Mouse (Mus musculus) heart, adult 2 months (tissue): Measurements from ENCODE around the gene Fundc1. TPM values are rescaled to one million over a fixed set of nuclear protein-coding genes. Genes with fewer than 3 reads are reported as not detected.

Experiments
- DNase-seq, 2 experiments: peaks; one replicate each; pipeline ENCODE4 v3.0.0; 2021
- H3K27ac ChIP-seq: fragments of 200-600 bp; 2 replicates; pipeline ENCODE4 v1.8.1; 2022
- H3K27me3 ChIP-seq: fragments of 200-500 bp; 2 replicates; pipeline ENCODE4 v1.6.1; 2012; ENCODE audit warnings: mild to moderate bottlenecking, low read length, inconsistent platforms, mixed read lengths; ENCODE audit not compliant: control insufficient read depth, insufficient read depth
- H3K36me3 ChIP-seq: fragments of 200-500 bp; 2 replicates; pipeline ENCODE4 v1.6.1; 2012; ENCODE audit warnings: low read length, inconsistent platforms; ENCODE audit not compliant: control insufficient read depth, insufficient read depth
- H3K4me1 ChIP-seq: fragments of 200-500 bp; 2 replicates; pipeline ENCODE4 v1.6.1; 2011; ENCODE audit warnings: low read length; ENCODE audit not compliant: control insufficient read depth, insufficient read depth
- H3K4me3 ChIP-seq: fragments of 200-600 bp; 2 replicates; pipeline ENCODE4 v1.8.1; 2022
- H3K79me2 ChIP-seq: fragments of 200-500 bp; replicated peaks from 2 replicates; pipeline ENCODE4 v1.6.1; 2012; ENCODE audit warnings: mild to moderate bottlenecking, inconsistent platforms, low read length, moderate library complexity, mixed read lengths; ENCODE audit not compliant: control insufficient read depth, insufficient read depth
- H3K9ac ChIP-seq: fragments of 200-500 bp; 2 replicates; pipeline ENCODE4 v1.6.1; 2012; ENCODE audit warnings: low read depth, mild to moderate bottlenecking, control low read depth, inconsistent platforms, low read length, mixed read lengths
- CTCF ChIP-seq: fragments of 200-600 bp; IDR thresholded peaks from 2 replicates; pipeline ENCODE4 v1.8.1; 2022; ENCODE audit warnings: antibody characterized with exemption, mild to moderate bottlenecking, moderate library complexity
- EP300 ChIP-seq: fragments of 200-500 bp; IDR thresholded peaks from 2 replicates; pipeline ENCODE4 v1.6.1; 2011; ENCODE audit warnings: low read depth, low read length, control low read depth; ENCODE audit not compliant: insufficient read depth
- POLR2A ChIP-seq: fragments of 200-500 bp; IDR thresholded peaks from 2 replicates; pipeline ENCODE4 v1.6.1; 2011; ENCODE audit warnings: mild to moderate bottlenecking, low read depth, low read length, control low read depth; ENCODE audit not compliant: insufficient read depth
- WGBS: fragments of 180-500 bp; shearing (Covaris S2); methylation state at CpG from one replicate; pipeline ENCODE4 v1.1.7; 2018; 5-methylcytosine and 5-hydroxymethylcytosine counted together
- intact Hi-C: fragments of 180-260 bp; cut with DNase I; formaldehyde crosslinking; loops from one replicate; pipeline ENCODE4 v1.15.1; 2025
- long read RNA-seq: library from polyadenylated mRNA; stranded (forward); transcript quantifications from one replicate; pipeline ENCODE4 v2.0.0, GENCODE M21; 2021
- polyA plus RNA-seq: library from polyadenylated mRNA; depleted of rRNA; stranded (reverse); fragments of >200 nt; gene quantifications from 2 replicates; pipeline ENCODE4 v1.2.3, GENCODE M21; 2012; rRNA removed
- total RNA-seq, 2 experiments: library from RNA; stranded (reverse); gene quantifications; 2 replicates each; pipeline ENCODE4 v1.2.3; 2021

The Fundc1 gene
- 10 to 100 TPM; 26.2 to 29.4 TPM for total RNA-seq
- 12.7 and 22.5 TPM in 2 replicates for polyA plus RNA-seq
- long read RNA-seq, transcript Fundc1-201 (5 exons, 1,983 nt): major isoform, 48 of 54 reads
- long read RNA-seq, partial matches to known transcripts: 0 of 54 reads
- long read RNA-seq, other reads (novel, unspliced or antisense): 5 of 54 reads

GRCm38 (mm10) chrX:17571621-17572459 lies at the start of gene Fundc1:
Gene Fundc1 (minus strand): TSS chrX:17572325.
- WGBS: 10% methylated on average over 27 of the region's 30 CpGs
- intact Hi-C loops: loop anchor here (10.0 kb wide), 1 partner anchor 47 kb away; no protein-coding TSS in a partner anchor
- H3K27ac ChIP-seq: peak within 1 kb of the TSS; percentile 96

GRCm38 (mm10) chrX:17611253-17611652 lies 39.1 kb upstream of the Fundc1 start:
- no peak overlapping the region for H3K9ac ChIP-seq
- TF ChIP-seq CTCF: peak; percentile 48
- TF ChIP-seq EP300: no peak
- TF ChIP-seq POLR2A: no peak
- WGBS: 63% methylated on average over 1 of the region's 1 CpGs
- H3K27me3 ChIP-seq: no peaks in the 10 kb centered on the region
- intact Hi-C loops: no loop called here
- no peak for DNase-seq
- H3K4me1 ChIP-seq: no peaks in the 10 kb centered on the region; the same call in 1 of the 2 replicates
- H3K4me3 ChIP-seq: no peak overlapping the region
- H3K27ac ChIP-seq: no peak overlapping the region
- H3K36me3 ChIP-seq: no peaks in the 10 kb centered on the region
- no peaks in the 10 kb centered on the region for H3K79me2 ChIP-seq

More at GRCm38 (mm10) chrX:17571621-17572459, at the start of gene Fundc1:
- Histone ChIP-seq H3K79me2 (no peaks in the 10 kb centered on the region), H3K4me3 (peak within 1 kb of the TSS; percentile 69), H3K36me3 (peaks cover 14% of the 10 kb centered on the region), H3K4me1 (peaks cover 2% of the 10 kb centered on the region), H3K9ac (peak within 1 kb of the TSS; percentile 88), H3K27me3 (no peaks in the 10 kb centered on the region)
- TF ChIP-seq POLR2A: peak; percentile 58
- peak; percentile 34 for TF ChIP-seq CTCF
- TF ChIP-seq EP300: peak; percentile 78
- DNase-seq: peak; percentile 90 to 95

GRCm38 (mm10) chrX:17608763-17609162 lies 36.6 kb upstream of the Fundc1 start:
- no peaks in the 10 kb centered on the region for H3K79me2 ChIP-seq
- H3K27me3 ChIP-seq: no peaks in the 10 kb centered on the region
- TF ChIP-seq POLR2A: no peak
- no peak for TF ChIP-seq CTCF
- TF ChIP-seq EP300: no peak
- WGBS: 50% methylated on average over 1 of the region's 1 CpGs
- H3K27ac ChIP-seq: no peak overlapping the region
- no peak overlapping the region for H3K9ac ChIP-seq
- no peaks in the 10 kb centered on the region for H3K36me3 ChIP-seq
- no peak overlapping the region for H3K4me3 ChIP-seq
- H3K4me1 ChIP-seq: no peaks in the 10 kb centered on the region; the same call in 1 of the 2 replicates
- intact Hi-C loops: no loop called here
- DNase-seq: no peak

GRCm38 (mm10) chrX:17607668-17608067 lies 35.5 kb upstream of the Fundc1 start:
- H3K4me1 ChIP-seq: no peaks in the 10 kb centered on the region; the same call in 1 of the 2 replicates
- no peak for DNase-seq
- H3K27ac ChIP-seq: no peak overlapping the region
- H3K9ac ChIP-seq: no peak overlapping the region
- 57% methylated on average over 3 of the region's 3 CpGs for WGBS
- no peaks in the 10 kb centered on the region for H3K27me3 ChIP-seq
- H3K4me3 ChIP-seq: no peak overlapping the region
- intact Hi-C loops: no loop called here
- H3K79me2 ChIP-seq: no peaks in the 10 kb centered on the region
- no peak for TF ChIP-seq EP300
- TF ChIP-seq CTCF: no peak
- TF ChIP-seq POLR2A: no peak
- H3K36me3 ChIP-seq: no peaks in the 10 kb centered on the region

GRCm38 (mm10) chrX:17593331-17593730 lies 21.2 kb upstream of the Fundc1 start:
- no peak overlapping the region for H3K9ac ChIP-seq
- no peak for DNase-seq
- no peaks in the 10 kb centered on the region for H3K36me3 ChIP-seq
- H3K79me2 ChIP-seq: no peaks in the 10 kb centered on the region
- no peak overlapping the region for H3K4me3 ChIP-seq
- H3K4me1 ChIP-seq: peaks cover 1% of the 10 kb centered on the region; the same call in 1 of the 2 replicates
- no peak for TF ChIP-seq CTCF
- no peak for TF ChIP-seq POLR2A
- no peak for TF ChIP-seq EP300
- no peak overlapping the region for H3K27ac ChIP-seq
- intact Hi-C loops: no loop called here
- no peaks in the 10 kb centered on the region for H3K27me3 ChIP-seq

GRCm38 (mm10) chrX:17590745-17591144 lies 18.6 kb upstream of the Fundc1 start:
- DNase-seq: peak; percentile 28 to 68

More at GRCm38 (mm10) chrX:17590745-17591144, 18.6 kb upstream of the Fundc1 start:
- Histone ChIP-seq H3K79me2 (no peaks in the 10 kb centered on the region), H3K4me1 (peaks cover 1% of the 10 kb centered on the region; the same call in 1 of the 2 replicates), H3K27me3 (no peaks in the 10 kb centered on the region), H3K36me3 (no peaks in the 10 kb centered on the region), H3K4me3 (no peak overlapping the region), H3K27ac (peak overlapping the region; percentile 34; the same call in 1 of the 2 replicates), H3K9ac (no peak overlapping the region)
- WGBS: 8% methylated on average over 1 of the region's 1 CpGs
- intact Hi-C loops: no loop called here
- no peak for TF ChIP-seq POLR2A
- 0 out of 2 replicates have a peak, but pooled peaks have one; percentile 31 for TF ChIP-seq EP300
